Mouse (Mus musculus): ENCODE measurements around the gene Gzmm. TPM values are rescaled to one million over a fixed set of nuclear protein-coding genes. Genes with fewer than 3 reads are reported as not detected.

The Gzmm gene
- 1.1 and 1.4 TPM in 2 replicates for polyA plus RNA-seq (2015; fragmentation: Nextera tagmentation; extraction: Ambion mirVana)

DNA sequence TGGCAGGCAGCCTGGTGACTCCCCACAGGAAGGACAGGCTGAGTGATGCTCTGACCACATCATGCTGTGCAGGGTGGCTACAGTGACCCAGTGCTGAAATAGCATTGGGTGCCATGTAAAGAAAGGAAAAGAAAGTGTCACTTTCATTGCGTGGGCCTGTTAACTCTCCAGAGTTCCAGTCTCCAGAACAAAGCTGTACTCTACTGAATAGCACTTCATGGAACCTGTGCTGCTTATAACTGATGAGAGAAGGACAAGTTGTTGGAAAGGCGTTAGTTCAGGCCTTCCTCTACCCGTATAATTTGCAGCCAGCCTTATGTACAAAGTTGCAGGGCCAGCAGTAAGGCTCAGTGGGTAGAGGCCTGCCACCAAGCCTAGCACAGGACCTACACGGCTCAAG, at the start of gene Gzmm:
Gzmm (plus strand) TSS at position 301 of the 400 bp plus-strand sequence.
- Histone ChIP-seq H3K27ac (no peak within 1 kb of the TSS), H3K27me3 (no peaks in the 10 kb centered on the region), H3K4me3 (no peak within 1 kb of the TSS), H3K9ac (no peak within 1 kb of the TSS), H3K9me3 (no peaks in the 10 kb centered on the region), H3K4me2 (no peak within 1 kb of the TSS), H3K36me3 (peaks cover 59% of the 10 kb centered on the region), H3K4me1 (replicated peaks) (peaks cover 7% of the 10 kb centered on the region)
- WGBS = 83% methylated on average over 4 of the region's 4 CpGs
- ATAC-seq (ENCODE audit: low FRiP score) = no peak

DNA sequence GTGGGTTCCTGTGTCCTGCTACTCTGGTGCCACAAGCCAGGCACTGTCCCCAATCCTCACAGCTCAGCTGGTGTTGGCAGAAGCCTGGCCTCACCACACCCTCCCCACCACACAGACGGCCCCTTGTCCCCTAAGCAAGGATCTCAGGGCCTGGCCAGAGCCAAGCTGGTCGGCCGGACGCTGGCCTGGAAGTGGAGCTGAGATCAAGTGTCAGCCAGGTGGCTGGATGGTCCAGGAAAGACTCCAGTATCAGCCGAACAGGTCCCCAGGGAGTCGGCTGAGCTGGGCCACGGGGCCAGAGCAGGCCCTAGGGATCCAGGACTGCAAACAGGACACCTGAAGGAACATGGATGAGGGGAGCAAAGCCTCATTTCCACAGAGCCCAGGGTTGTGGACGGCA, 43.1 kb upstream of the Gzmm start, which contains the start of gene Odf3l2:
Odf3l2 (minus strand) TSS at position 28 of the 400 bp plus-strand sequence.
- H3K27ac ChIP-seq = no peak within 1 kb of the TSS
- WGBS = 76% methylated on average over 8 of the region's 8 CpGs
- 0 out of 2 replicates have a peak within 1 kb of the TSS, but pooled peaks have one; percentile 13 for H3K9ac ChIP-seq
- no peak within 1 kb of the TSS for H3K4me2 ChIP-seq
- no peaks in the 10 kb centered on the region for H3K9me3 ChIP-seq
- H3K27me3 ChIP-seq = no peaks in the 10 kb centered on the region
- no peak for ATAC-seq (ENCODE audit: low FRiP score)
- H3K4me1 ChIP-seq (replicated peaks) = no peaks in the 10 kb centered on the region
- H3K36me3 ChIP-seq = no peaks in the 10 kb centered on the region
- no peak within 1 kb of the TSS for H3K4me3 ChIP-seq

DNA sequence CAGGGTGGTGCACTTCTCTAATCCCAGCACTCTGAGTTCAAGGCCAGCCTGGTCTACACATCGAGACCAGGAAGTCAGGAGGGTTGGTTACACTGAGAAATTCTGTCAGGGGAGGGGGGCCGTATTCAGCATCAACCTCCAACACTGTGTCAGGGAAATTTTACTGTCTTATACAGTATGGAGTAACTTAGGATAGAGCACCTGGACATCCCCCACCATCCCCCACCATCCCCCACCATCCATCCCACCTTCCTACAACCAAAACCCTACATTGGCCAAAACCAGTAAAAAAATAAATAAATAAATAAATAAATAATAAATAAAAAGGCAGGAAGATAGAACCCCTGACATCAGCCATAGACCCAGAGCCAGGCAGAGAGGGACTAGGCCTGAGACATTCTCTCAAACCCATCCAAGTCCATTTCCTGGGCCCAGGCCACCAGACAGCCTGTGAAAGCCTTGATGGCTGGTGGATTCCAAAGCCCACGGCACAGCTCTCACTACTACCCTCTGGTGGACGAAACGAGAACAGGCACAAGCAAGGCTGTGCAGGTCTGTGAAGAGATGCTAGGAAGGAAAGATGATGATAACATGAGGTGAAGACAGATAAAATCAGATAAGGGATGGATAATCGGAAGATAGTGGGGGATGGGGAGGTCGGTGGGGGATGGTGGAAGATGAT, 39.6 kb upstream of the Gzmm start:
- Histone ChIP-seq H3K4me2 (no peak overlapping the region), H3K4me3 (no peak overlapping the region), H3K9me3 (no peaks in the 10 kb centered on the region), H3K4me1 (replicated peaks) (no peaks in the 10 kb centered on the region), H3K36me3 (no peaks in the 10 kb centered on the region), H3K27me3 (peaks cover 13% of the 10 kb centered on the region), H3K27ac (no peak overlapping the region), H3K9ac (no peak overlapping the region)
- WGBS = 31% methylated on average over 7 of the region's 7 CpGs
- ATAC-seq (ENCODE audit: low FRiP score) = peak; percentile 66

DNA sequence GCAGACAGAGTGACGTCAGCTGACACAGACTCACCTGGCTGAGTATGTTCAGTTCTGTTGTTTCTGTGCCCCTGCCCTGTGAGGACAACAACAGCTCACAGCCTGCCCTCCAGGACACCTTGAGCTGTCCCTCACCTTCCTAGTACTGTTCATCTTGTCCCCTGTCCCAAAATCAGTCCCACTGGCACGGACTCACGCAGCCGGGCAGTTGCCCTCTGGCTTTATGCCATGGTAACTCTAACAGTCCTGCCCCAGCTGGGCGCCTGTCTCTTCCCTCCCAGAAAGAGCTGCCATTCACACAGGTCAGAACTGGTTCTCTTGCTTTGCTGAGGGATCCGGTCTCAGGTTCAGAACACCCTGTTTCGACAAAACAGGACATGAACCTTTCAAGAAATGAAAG, 36.0 kb upstream of the Gzmm start:
- no peak for ATAC-seq (ENCODE audit: low FRiP score)
- WGBS = 91% methylated on average over 7 of the region's 7 CpGs
- H3K9ac ChIP-seq = no peak overlapping the region
- H3K4me3 ChIP-seq = no peak overlapping the region
- H3K27ac ChIP-seq = no peak overlapping the region
- no peak overlapping the region for H3K4me2 ChIP-seq
- peaks cover 13% of the 10 kb centered on the region for H3K27me3 ChIP-seq
- no peaks in the 10 kb centered on the region for H3K9me3 ChIP-seq
- H3K4me1 ChIP-seq (replicated peaks) = peaks cover 10% of the 10 kb centered on the region
- no peaks in the 10 kb centered on the region for H3K36me3 ChIP-seq

DNA sequence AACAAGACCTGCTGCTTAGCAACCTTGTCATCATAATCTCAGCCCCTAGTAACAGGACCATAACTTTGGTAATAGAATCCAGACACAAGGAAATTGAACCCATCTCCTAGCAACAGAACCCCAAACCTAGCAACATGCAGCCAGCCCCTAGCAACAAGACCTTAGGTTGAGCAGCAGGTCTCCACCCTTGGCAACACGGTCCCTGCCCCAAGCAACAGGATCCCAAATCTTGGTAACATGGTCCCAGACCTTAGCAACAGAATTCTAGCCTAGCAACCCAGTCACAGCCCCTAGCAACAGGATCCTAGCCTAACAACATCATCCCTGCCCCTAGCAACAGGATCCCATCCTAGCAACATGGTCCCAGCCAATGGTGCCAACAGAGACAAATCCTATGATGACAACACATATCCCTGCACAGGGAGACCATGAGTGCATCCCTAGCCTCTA, 33.8 kb upstream of the Gzmm start:
- 19% methylated on average over 1 of the region's 1 CpGs for WGBS
- no peaks in the 10 kb centered on the region for H3K36me3 ChIP-seq
- H3K9me3 ChIP-seq = no peaks in the 10 kb centered on the region

DNA sequence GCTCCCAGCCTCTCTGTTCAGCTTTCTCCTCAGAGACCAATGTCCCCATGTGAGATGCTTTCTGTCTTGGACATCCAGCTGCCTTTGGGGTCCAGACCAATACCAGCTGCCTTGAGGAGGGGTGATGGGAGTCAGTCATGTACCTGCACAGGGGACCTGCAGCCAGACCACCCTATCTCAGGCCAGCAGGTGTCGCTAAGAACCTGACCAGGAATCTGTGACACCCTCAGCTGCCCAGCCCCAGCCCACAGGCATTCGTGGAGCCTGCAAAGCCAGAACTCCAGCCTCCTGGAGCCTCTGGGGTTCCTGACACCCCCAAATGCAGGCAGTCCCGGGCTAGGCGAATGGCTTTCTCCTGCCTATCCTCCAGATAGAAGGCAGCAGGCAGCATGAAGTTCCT, 30.0 kb upstream of the Gzmm start:
- Histone ChIP-seq H3K4me1 (replicated peaks) (peaks cover 10% of the 10 kb centered on the region), H3K9ac (no peak overlapping the region), H3K9me3 (no peaks in the 10 kb centered on the region), H3K27ac (no peak overlapping the region), H3K4me2 (no peak overlapping the region), H3K36me3 (no peaks in the 10 kb centered on the region), H3K27me3 (no peaks in the 10 kb centered on the region), H3K4me3 (no peak overlapping the region)
- no peak for ATAC-seq (ENCODE audit: low FRiP score)
- WGBS = 17% methylated on average over 4 of the region's 4 CpGs

More for the DNA sequence above, 33.8 kb upstream of the Gzmm start:
- peaks cover 13% of the 10 kb centered on the region for H3K27me3 ChIP-seq
- H3K4me1 ChIP-seq (replicated peaks) = peaks cover 10% of the 10 kb centered on the region
- no peak overlapping the region for H3K4me3 ChIP-seq
- peak; percentile 79 for ATAC-seq (ENCODE audit: low FRiP score)
- H3K9ac ChIP-seq = no peak overlapping the region
- H3K27ac ChIP-seq = peak overlapping the region; percentile 67; the same call in 1 of the 2 replicates
- H3K4me2 ChIP-seq = no peak overlapping the region

DNA sequence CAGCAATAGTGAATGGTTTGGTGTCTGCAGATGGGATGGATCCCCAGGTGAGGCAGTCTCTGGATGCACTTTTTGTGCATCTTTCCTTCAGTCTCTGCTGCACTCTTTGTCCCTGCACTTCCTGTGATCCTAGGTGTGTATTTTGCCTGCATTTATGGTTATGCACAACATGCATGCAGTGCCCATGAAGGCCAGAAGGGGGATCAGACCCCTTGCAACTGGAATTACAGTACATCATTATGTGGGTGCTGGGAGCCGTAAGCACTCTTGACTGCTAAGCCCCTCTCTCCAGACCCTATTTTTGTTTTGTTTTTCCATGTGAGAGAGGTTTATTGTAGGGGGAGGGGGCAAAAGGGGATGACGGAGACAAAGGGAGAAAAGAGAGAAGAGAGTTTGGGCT, 28.5 kb upstream of the Gzmm start:
- 86% methylated on average over 2 of the region's 2 CpGs for whole genome bisulfite sequencing
- no peaks in the 10 kb centered on the region for H3K27me3 ChIP-seq
- H3K4me2 ChIP-seq = no peak overlapping the region
- ATAC-seq (ENCODE audit: low FRiP score) = no peak
- H3K27ac ChIP-seq = no peak overlapping the region
- H3K9me3 ChIP-seq = no peaks in the 10 kb centered on the region
- H3K36me3 ChIP-seq = no peaks in the 10 kb centered on the region
- peaks cover 6% of the 10 kb centered on the region for H3K4me1 ChIP-seq (replicated peaks)
- no peak overlapping the region for H3K4me3 ChIP-seq
- no peak overlapping the region for H3K9ac ChIP-seq

DNA sequence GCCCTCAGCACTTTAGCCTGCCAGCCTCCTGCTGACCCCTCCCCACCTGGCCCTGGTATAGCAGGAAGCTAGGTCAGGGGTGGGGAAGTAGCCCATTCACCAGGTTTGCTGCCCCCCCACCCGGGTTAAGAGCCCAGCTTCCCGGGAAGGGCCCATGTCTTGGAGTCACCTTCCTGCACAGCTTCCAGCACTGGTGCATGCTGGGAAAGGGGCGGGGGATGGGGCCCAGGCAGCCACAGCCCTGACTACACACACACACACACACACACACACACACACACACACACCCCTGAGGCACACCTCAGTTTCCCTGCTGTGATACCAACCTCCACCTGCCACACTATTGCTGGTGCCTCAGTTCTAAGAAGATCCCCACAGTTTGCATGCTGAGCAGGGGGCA, 27.0 kb upstream of the Gzmm start:
- Histone ChIP-seq H3K27ac (no peak overlapping the region), H3K4me2 (no peak overlapping the region), H3K4me1 (replicated peaks) (0 out of 2 replicates have a peak, but pooled peaks cover 4% of the 10 kb centered on the region), H3K9ac (no peak overlapping the region), H3K27me3 (no peaks in the 10 kb centered on the region), H3K4me3 (no peak overlapping the region), H3K9me3 (no peaks in the 10 kb centered on the region), H3K36me3 (no peaks in the 10 kb centered on the region)
- WGBS = 52% methylated on average over 3 of the region's 3 CpGs
- ATAC-seq (ENCODE audit: low FRiP score) = no peak

DNA sequence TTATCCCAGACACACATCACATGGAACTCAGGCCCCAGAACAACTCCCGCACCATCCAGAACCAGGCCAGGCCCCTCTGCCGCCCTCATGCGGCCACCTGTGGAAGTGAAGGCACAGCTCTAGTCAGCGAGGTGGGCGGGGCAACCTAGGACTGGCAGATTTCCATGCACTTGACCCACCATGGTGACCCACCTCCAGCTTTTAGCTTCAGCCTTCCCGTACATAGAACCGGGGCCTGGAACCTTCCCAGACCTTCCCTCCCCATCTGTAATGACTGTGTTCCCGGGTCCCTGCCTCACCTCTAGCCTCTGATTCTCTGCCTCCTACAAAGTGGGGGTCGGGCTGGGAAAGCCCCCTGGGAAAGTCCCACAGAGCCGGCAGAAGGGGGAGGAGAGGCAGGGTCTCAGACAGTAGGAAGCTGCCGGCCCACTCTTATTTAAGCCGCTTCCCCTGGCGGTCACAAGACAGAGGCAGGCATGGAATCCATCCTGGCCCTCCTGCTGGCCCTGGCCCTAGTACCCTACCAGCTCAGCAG, 24.6 kb upstream of the Gzmm start, which contains the start of gene Madcam1:
Madcam1 (plus strand) TSS at position 429 of the 535 bp plus-strand sequence.
- H3K27ac ChIP-seq = no peak within 1 kb of the TSS
- H3K4me1 ChIP-seq (replicated peaks) = peaks cover 12% of the 10 kb centered on the region
- no peaks in the 10 kb centered on the region for H3K36me3 ChIP-seq
- H3K27me3 ChIP-seq = no peaks in the 10 kb centered on the region
- WGBS = 13% methylated on average over 13 of the region's 13 CpGs
- H3K9ac ChIP-seq = no peak within 1 kb of the TSS
- no peak within 1 kb of the TSS for H3K4me2 ChIP-seq
- no peak within 1 kb of the TSS for H3K4me3 ChIP-seq
- ATAC-seq (ENCODE audit: low FRiP score) = no peak
- no peaks in the 10 kb centered on the region for H3K9me3 ChIP-seq

DNA sequence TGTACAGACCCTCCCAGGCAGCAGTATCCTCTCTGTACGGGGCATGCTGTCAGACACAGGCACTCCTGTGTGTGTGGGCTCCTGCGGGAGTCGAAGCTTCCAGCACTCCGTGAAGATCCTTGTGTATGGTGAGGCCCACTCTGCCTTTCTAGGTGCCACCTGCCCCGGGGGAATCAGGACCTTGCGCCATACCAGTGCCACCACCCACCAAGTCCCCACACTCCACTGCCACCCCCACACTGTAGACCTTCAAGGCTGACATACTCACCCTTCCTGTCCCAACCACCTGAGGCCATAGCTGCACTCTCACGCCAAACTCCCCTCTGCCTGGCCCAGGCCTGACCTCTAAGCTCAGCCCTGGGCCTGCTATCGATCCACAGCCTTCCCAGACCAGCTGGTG, 23.8 kb upstream of the Gzmm start:
- WGBS = 84% methylated on average over 8 of the region's 8 CpGs
- H3K4me3 ChIP-seq = no peak overlapping the region
- ATAC-seq (ENCODE audit: low FRiP score) = no peak

DNA sequence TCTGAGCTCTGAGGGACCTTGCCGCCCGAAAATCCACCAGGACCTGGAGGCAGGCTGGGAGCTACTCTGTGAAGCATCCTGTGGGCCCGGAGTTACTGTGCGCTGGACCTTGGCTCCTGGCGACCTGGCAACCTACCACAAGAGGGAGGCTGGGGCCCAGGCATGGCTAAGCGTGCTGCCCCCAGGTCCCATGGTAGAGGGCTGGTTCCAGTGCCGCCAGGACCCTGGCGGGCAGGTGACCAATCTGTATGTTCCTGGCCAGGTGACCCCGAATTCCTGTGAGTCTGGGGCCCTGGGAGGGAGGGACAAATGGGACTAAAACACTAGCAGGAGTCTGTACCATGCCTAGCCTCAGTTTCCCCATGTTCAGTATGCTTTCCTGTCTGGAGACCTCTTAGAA, 22.3 kb upstream of the Gzmm start:
- H3K4me3 ChIP-seq = no peak overlapping the region
- H3K27ac ChIP-seq = no peak overlapping the region
- WGBS = 70% methylated on average over 9 of the region's 9 CpGs
- no peaks in the 10 kb centered on the region for H3K27me3 ChIP-seq
- H3K4me1 ChIP-seq (replicated peaks) = peaks cover 28% of the 10 kb centered on the region
- ATAC-seq (ENCODE audit: low FRiP score) = no peak
- H3K4me2 ChIP-seq = no peak overlapping the region
- H3K9me3 ChIP-seq = no peaks in the 10 kb centered on the region
- H3K36me3 ChIP-seq = no peaks in the 10 kb centered on the region
- H3K9ac ChIP-seq = no peak overlapping the region

More for the DNA sequence above, 23.8 kb upstream of the Gzmm start:
- Histone ChIP-seq H3K9me3 (no peaks in the 10 kb centered on the region), H3K9ac (no peak overlapping the region), H3K36me3 (no peaks in the 10 kb centered on the region), H3K27ac (no peak overlapping the region), H3K4me2 (no peak overlapping the region), H3K4me1 (replicated peaks) (peaks cover 14% of the 10 kb centered on the region), H3K27me3 (no peaks in the 10 kb centered on the region)

DNA sequence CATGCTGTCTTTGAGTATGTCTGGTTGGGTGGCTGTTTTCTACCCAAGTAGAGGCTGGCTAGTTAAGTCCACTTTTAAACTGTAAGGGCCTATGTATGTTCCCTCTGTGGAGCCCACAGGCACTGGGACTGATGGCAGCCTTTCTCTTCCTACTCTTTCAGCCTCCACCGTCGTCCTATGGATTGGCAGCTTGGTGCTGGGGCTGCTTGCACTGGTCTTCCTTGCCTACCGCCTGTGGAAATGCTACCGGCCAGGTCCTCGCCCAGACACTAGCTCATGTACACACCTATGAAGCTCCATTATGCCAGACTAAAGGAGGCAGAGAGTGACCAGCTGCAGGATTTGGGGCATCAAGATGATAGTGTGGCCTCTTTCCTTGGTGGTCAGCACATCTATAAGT, 20.7 kb upstream of the Gzmm start:
- peaks cover 35% of the 10 kb centered on the region for H3K4me1 ChIP-seq (replicated peaks)

More for the DNA sequence above, 20.7 kb upstream of the Gzmm start:
- Histone ChIP-seq H3K9ac (peak overlapping the region; percentile 94; the same call in 1 of the 2 replicates), H3K27ac (peak overlapping the region; percentile 98), H3K9me3 (no peaks in the 10 kb centered on the region), H3K4me2 (peak overlapping the region; percentile 97), H3K4me3 (peak overlapping the region; percentile 88), H3K36me3 (peaks cover 10% of the 10 kb centered on the region), H3K27me3 (no peaks in the 10 kb centered on the region)
- ATAC-seq (ENCODE audit: low FRiP score) = no peak
- WGBS = 78% methylated on average over 5 of the region's 5 CpGs

Measured in hindbrain, embryonic 13.5 days (tissue).